Mouse (Mus musculus): ENCODE measurements around the gene Pafah1b3.
"Not testable (repeated sequence)": the region's sequence is repeated elsewhere in the genome, so short reads cannot be mapped to it uniquely, and the experiment has no call there.

The Pafah1b3 gene

GRCm38 (mm10) chr7:25297454-25298325 is at the start of gene Pafah1b3:
Gene Pafah1b3 (minus strand): TSS chr7:25297986.
- peak; percentile 91 for DNase-seq

- no peak for DNase-seq
These were observed 43.4 kb upstream of the Pafah1b3 start for GRCm38 (mm10) chr7:25341000-25341784.

- DNase-seq = no peak
These were observed 41.5 kb upstream of the Pafah1b3 start for GRCm38 (mm10) chr7:25339329-25339728.

- no peak for DNase-seq
These were observed 36.7 kb upstream of the Pafah1b3 start for GRCm38 (mm10) chr7:25334472-25334871.

- peak; percentile 82 for DNase-seq
These were observed 36.0 kb upstream of the Pafah1b3 start for GRCm38 (mm10) chr7:25333596-25334307.

- DNase-seq = no peak
These were observed 28.4 kb upstream of the Pafah1b3 start for GRCm38 (mm10) chr7:25326233-25326632.

GRCm38 (mm10) chr7:25325431-25325830 is 27.6 kb upstream of the Pafah1b3 start:
- not testable (repeated sequence) for DNase-seq

- DNase-seq = no peak
These were observed 25.4 kb upstream of the Pafah1b3 start for GRCm38 (mm10) chr7:25323219-25323618.

GRCm38 (mm10) chr7:25322058-25322484 is 24.3 kb upstream of the Pafah1b3 start:
- DNase-seq = no peak

GRCm38 (mm10) chr7:25317446-25317999 is 19.7 kb upstream of the Pafah1b3 start:
- no peak for DNase-seq

GRCm38 (mm10) chr7:25316532-25317445 is 19.0 kb upstream of the Pafah1b3 start, which contains the start of gene Megf8:
Gene Megf8 (plus strand): TSS chr7:25317164.
- DNase-seq = peak; percentile 99

GRCm38 (mm10) chr7:25315306-25316041 is 17.7 kb upstream of the Pafah1b3 start:
- peak; percentile 22 for DNase-seq

GRCm38 (mm10) chr7:25314606-25315305 is 17.0 kb upstream of the Pafah1b3 start:
- no peak for DNase-seq

- DNase-seq = no peak
These were observed 15.5 kb upstream of the Pafah1b3 start for GRCm38 (mm10) chr7:25313325-25313724.

GRCm38 (mm10) chr7:25311193-25311592 is 13.4 kb upstream of the Pafah1b3 start:
- no peak for DNase-seq

- no peak for DNase-seq
These were observed 11.6 kb upstream of the Pafah1b3 start for GRCm38 (mm10) chr7:25309425-25309824.

GRCm38 (mm10) chr7:25308702-25309318 is 11.0 kb upstream of the Pafah1b3 start:
- DNase-seq = no peak

- no peak for DNase-seq
These were observed 8.8 kb upstream of the Pafah1b3 start for GRCm38 (mm10) chr7:25306614-25306996.

GRCm38 (mm10) chr7:25305956-25306613 is 8.3 kb upstream of the Pafah1b3 start, which contains the start of gene Tmem145:
Gene Tmem145 (plus strand): TSS chr7:25306106.
- peak; percentile 33 for DNase-seq

Data from kidney, adult 9 months (tissue).